Mouse (Mus musculus) natural killer cell, adult 2 months (primary cell): ENCODE data around the gene Zxdb.
A peak's percentile ranks its signal among the peaks of the same experiment; 100 is the strongest.
"Not testable (repeated sequence)": the region's sequence is repeated elsewhere in the genome, so short reads cannot be mapped to it uniquely, and the experiment has no call there.

Source experiments
- DNase-seq, 2 experiments: peaks; one replicate each; pipeline ENCODE4 v3.0.0; 2022; ENCODE audit warnings: low spot score in 2 of 2

The Zxdb gene

DNA sequence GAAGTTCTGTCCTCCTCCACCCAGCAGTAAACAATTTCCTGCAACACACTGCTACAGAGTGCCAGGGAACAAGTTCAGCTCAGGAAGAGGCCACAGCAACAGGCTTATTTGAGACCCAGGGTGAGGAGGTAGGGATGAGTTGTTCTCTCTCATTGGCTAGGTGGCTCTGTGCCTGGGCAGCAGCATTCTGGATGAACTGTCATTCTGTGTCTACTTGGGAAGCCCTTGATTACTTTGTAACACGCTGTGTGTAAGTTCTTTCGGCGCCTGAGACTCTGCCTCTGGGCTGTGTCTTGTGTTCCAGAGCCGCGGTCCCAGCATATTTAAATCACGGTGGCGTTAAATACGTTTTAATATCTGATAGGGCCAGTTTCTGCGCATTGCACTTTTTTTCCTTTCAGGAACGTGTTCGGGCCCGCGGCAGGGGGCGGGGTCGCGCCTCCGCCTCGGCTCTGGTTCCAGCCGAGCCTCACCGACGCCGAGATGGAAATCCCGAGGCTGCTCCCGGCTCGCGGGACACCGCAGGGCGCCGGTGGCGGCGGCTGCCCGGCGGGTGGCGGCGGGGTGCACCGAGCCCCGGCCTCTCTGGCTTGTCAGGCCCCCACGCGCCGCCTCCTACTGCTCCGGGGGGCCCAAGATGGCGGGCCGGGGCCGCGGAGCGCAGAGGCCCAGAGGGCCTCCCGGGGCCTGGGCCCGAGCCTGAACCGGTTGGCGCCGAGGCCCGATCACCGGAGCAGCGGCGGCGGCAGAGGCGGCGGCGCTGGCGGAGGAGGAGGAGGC, at the start of gene Zxdb:
Zxdb (plus strand) TSS at position 378 of the 780 bp plus-strand sequence.
- DNase-seq: not testable (repeated sequence)

DNA sequence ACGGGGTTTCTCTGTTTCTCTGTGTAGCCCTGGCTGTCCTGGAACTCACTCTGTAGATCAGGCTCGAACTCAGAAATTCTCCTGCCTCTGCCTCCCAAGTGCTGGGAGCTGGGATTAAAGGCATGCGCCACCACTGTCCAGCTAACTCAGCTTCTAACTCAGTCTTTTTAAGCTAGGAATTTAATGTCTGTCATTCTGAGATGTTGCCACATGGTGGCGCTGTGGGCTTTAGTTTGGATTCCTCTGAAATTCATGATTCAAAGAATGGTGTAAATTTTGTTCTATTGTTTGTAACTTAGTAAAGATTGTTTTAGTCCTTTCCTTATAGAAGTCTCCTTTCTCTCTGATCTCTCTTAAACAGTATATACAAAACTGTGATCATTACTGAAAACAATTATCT, 49.4 kb upstream of the Zxdb start:
- DNase-seq: peak in 1 of 2 experiments; percentile 14

DNA sequence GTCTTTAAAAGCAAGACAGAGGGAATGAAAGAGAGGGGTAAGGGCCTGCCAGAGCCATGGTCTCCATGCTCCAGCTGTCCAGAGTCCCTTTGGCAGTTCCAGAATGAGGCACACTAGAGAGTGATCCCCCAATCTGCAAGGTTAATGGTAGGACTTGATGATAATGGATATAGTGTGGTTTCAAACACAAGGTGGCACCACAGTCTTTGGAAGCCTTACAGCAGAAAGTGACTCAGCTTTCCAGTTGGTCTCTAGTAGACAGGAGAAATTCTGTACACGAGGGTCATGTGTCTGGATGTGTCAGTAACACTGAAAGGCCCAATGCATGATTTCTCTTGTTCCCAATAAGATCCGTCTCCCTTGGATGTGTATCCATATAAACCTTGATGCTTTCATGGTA, 42.8 kb upstream of the Zxdb start:
- DNase-seq: not testable (repeated sequence)

DNA sequence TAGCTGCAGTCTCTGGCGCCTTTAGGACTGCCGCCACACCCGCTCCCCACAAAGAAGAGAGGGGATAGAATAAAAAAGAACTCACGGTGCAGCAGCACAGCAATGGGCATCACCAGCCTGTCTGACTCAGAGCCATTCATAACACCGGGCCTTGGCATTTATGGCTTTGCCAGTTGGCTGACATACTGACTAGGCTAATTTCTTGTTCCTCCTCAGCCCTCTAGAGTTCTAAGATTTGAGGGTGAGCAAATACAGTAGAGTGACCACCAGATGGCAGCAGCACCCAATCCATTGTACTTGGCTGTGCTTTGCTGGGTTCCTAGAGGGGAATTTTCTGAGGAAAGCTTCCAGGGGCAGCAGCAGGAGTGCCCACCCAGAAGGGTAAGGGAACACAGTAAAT, 34.8 kb upstream of the Zxdb start:
- not testable (repeated sequence) for DNase-seq

- DNase-seq: not testable (repeated sequence)
Observed at GRCm38 (mm10) chrX:94706676-94707075, 17.7 kb upstream of the Zxdb start.

DNA sequence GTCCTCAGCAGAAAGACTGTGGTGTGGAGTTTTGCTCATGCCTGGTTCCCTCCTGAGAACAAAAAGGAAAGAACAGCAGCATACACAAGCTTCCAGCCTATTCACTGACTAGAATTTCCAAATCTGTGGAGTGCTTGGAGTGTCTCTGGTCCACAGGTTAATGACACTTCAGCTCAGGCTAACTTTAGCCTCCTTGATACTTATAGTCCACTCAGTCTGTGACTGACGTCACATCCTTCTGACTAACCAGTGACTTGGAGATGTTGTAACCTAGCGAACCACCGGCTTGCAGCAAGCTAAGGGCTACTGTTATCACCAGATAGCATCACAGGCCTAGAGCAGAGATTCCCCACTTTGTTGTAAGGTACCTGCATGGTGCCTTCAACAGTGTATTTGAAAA, 14.6 kb upstream of the Zxdb start:
- not testable (repeated sequence) for DNase-seq

DNA sequence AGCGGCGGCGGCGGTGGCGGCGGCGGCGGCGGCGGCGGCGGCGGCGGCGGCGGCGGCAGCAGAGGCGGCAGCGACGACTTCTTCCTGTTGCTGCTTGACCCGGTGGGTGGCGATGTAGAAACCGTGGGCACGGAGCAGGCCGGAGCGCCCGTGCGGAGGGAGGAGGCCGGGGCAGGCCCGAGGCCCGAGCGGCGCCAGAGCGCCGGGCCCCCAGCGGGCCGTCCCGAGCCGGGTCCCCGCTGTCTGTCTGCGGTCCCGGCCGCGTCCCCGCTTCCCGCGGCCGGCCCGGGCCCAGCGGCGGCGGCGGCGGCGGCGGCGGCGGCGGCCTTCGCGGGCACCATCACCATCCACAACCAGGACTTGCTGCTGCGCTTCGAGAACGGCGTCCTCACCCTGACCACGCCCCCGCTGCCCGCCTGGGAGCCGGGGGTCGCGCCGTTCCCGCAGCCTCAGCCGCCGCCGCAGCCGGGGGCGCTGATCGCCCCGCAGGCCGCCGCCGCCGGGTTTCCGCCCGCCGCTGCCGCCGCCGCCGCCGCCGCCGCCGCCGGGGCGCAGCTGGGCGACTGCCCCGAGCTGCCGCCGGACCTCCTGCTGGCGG, 702 bp downstream of the Zxdb start:
- DNase-seq: peak in 1 of 2 experiments; percentile 0

DNA sequence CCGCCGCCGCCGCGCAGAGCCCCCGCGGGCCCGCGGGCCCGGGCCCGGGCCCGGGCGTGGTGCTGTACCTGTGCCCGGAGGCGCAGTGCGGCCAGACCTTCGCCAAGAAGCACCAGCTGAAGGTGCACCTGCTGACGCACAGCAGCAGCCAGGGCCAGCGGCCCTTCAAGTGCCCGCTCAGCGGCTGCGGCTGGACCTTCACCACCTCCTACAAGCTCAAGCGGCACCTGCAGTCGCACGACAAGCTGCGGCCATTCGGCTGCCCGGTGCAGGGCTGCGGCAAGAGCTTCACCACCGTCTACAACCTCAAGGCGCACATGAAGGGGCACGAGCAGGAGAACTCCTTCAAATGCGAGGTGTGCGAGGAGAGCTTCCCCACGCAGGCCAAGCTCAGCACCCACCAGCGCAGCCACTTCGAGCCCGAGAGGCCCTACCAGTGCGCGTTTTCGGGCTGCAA, 1.3 kb downstream of the Zxdb start:
- DNase-seq: not testable (repeated sequence)

- DNase-seq: no peak
Observed at GRCm38 (mm10) chrX:94731596-94731995, 7.2 kb downstream of the Zxdb start.

DNA sequence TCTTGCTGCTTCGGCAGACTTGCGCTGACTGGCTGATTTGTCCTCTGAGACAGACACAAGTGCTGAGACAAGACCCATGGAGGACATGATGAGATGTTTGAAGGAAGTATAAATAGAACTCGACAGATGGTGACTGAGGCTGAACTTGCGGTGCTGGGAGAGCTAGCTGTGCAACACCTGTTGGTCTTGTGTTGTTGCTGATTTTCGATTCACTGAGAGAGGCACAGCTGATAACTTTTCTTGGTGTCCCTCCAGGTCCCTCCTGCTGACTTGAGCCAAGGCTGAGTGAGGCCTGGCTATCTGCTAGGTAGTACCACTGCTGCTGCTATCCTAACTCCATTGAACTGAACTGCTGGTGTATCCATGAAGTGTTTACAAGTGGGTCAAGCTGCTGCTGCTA, 29.4 kb downstream of the Zxdb start:
- DNase-seq: no peak

- no peak for DNase-seq
Observed at GRCm38 (mm10) chrX:94759959-94760358, 35.6 kb downstream of the Zxdb start.

GRCm38 (mm10) chrX:94773876-94774275, 49.5 kb downstream of the Zxdb start:
- DNase-seq: no peak
